Mouse (Mus musculus) adipocyte (in vitro differentiated cells): ENCODE results near the gene Meis3.

Source experiments
- DNase-seq: peaks from one replicate; pipeline ENCODE4 v3.0.0-alpha.2; 2016; ENCODE audit warnings: low spot score

Gene Meis3

GRCm38 (mm10) chr7:16210862-16211365, 36.0 kb downstream of the Meis3 start:
- DNase-seq, result no peak

GRCm38 (mm10) chr7:16213196-16213595, 38.3 kb downstream of the Meis3 start:
- no peak for DNase-seq

GRCm38 (mm10) chr7:16213986-16214385, 39.1 kb downstream of the Meis3 start:
- DNase-seq, result no peak

GRCm38 (mm10) chr7:16221582-16222272, 46.8 kb downstream of the Meis3 start, which contains the start of gene Dhx34:
Gene Dhx34, minus strand, starts transcription at chr7:16222037.
- peak; percentile 94 for DNase-seq

- DNase-seq, result peak; percentile 24
These were observed 55.0 kb downstream of the Meis3 start for GRCm38 (mm10) chr7:16229869-16230268.
